Mouse (Mus musculus): ENCODE measurements around the gene 4921539E11Rik. TPM values are rescaled to one million over a fixed set of nuclear protein-coding genes. Genes with fewer than 3 reads are reported as not detected.

4921539E11Rik gene
- total RNA-seq, 2 experiments from 2014 or later, result not detected

Other genes starting within 250 kb of the 4921539E11Rik start
- 10 to 100 TPM; 41.1 to 43.6 TPM for gene Mier1, start 176.5 kb downstream of the 4921539E11Rik start, total RNA-seq (2021)
- 10 to 100 TPM; 10.6 to 17.4 TPM for gene Wdr78, start 176.3 kb downstream of the 4921539E11Rik start, total RNA-seq (2021)
- 10 to 100 TPM; 10.2 to 15.3 TPM for gene Slc35d1, start 75.7 kb downstream of the 4921539E11Rik start, total RNA-seq (2021)
- gene Oma1, start 22.9 kb upstream of the 4921539E11Rik start, total RNA-seq (2021), result 1 to 10 TPM; 7.1 to 7.2 TPM

All from left cerebral cortex, postnatal 36 days (tissue).